Comparison of ENCODE assay signal across 22 mouse cellular contexts in the genomic region with DNA sequence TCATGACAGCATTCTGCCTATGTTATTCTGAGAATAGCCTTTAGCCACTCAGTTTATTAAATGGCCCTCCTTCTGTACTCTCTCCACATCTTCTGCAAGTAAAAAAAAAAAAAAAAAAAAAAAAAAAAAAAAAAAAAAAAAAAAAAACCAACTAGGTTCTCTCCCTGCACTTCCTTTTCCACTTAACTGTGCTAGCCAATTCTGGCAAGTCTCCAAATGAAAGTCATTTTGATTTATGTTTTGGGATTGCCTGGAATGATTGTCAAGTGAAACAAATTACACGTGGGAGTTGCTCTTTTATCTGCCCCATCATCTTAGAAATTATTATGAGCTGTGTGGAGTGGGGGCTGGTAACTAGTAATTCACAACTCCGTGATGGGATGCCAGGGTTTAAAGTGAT.
A peak's percentile ranks its signal among the peaks of the same experiment; 100 is the strongest.
DNase-seq lines count a peak whose midpoint lies in the region; ATAC-seq and TF ChIP-seq lines count a peak whose summit lies in the region.
"Had no signal": no experiment of that assay in that cellular context is flagged by ENCODE, and none has a peak within 500 bp of the region (broad histone marks: within the 10 kb centered on the region; RNA-seq: fewer than 3 reads in every experiment).

No protein-coding gene starts in this region.

- H3K27ac ChIP-seq in limb, embryonic 14.5 days (replicated peaks; ENCODE audit: low read depth, low read length), result no peak overlapping the region
- H3K27ac ChIP-seq in limb, embryonic 10.5 days, result no peak overlapping the region
- no peak overlapping the region for H3K27ac ChIP-seq in MEL (ENCODE audit: control insufficient read depth, low read depth, low read length)
- H3K27ac ChIP-seq: embryonic facial prominence, embryonic 15.5 days; hindbrain, embryonic 12.5 days; intestine, embryonic 15.5 days had no signal

- no peak overlapping the region for H3K4me3 ChIP-seq in limb, embryonic 14.5 days (replicated peaks; ENCODE audit: low read length)
- H3K4me3 ChIP-seq in limb, embryonic 10.5 days, result no peak overlapping the region
- H3K4me3 ChIP-seq in MEL (ENCODE audit: control insufficient read depth in 1 of 2, insufficient read depth in 1 of 2, low read depth in 2 of 2, low read length in 2 of 2), result no peak overlapping the region
- H3K4me3 ChIP-seq: embryonic facial prominence, embryonic 15.5 days; erythroblast, embryonic 14.5 days; heart, embryonic 12.5 days; hindbrain, embryonic 12.5 days; intestine, embryonic 15.5 days had no signal

- ATAC-seq in limb, embryonic 14.5 days (ENCODE audit: low FRiP score, low read depth), result no peak
- ATAC-seq: forebrain, embryonic 16.5 days; intestine, embryonic 15.5 days; Patski had no signal

- TF ChIP-seq RAD21 in MEL (IDR thresholded peaks at IDR 0.05; ENCODE audit: low read depth, low read length), result no peak

- no peaks in the 10 kb centered on the region for H3K4me1 ChIP-seq in limb, embryonic 14.5 days (ENCODE audit: control insufficient read depth, insufficient read depth, low read length)
- H3K4me1 ChIP-seq in limb, embryonic 10.5 days, result no peaks in the 10 kb centered on the region
- H3K4me1 ChIP-seq in MEL (ENCODE audit: control insufficient read depth in 1 of 2, insufficient read depth in 2 of 2, low read length in 2 of 2), result no peaks in the 10 kb centered on the region
- H3K4me1 ChIP-seq: embryonic facial prominence, embryonic 15.5 days; heart, embryonic 12.5 days; hindbrain, embryonic 12.5 days; intestine, embryonic 15.5 days had no signal

- no peak for TF ChIP-seq CTCF in MEL (IDR thresholded peaks at IDR 0.05 in 2 of 3, conservative IDR thresholded peaks at IDR 0.05 in 1 of 3; ENCODE audit: control insufficient read depth in 1 of 3, insufficient read depth in 1 of 3, low read depth in 2 of 3, low read length in 3 of 3, poor library complexity in 1 of 3, severe bottlenecking in 1 of 3)

- H3K36me3 ChIP-seq in limb, embryonic 14.5 days (ENCODE audit: control insufficient read depth, insufficient read depth, low read length), result no peaks in the 10 kb centered on the region
- no peaks in the 10 kb centered on the region for H3K36me3 ChIP-seq in limb, embryonic 10.5 days
- no peaks in the 10 kb centered on the region for H3K36me3 ChIP-seq in MEL (ENCODE audit: control insufficient read depth in 1 of 2, insufficient read depth in 2 of 2, low read length in 2 of 2)
- H3K36me3 ChIP-seq: embryonic facial prominence, embryonic 15.5 days; heart, embryonic 12.5 days; hindbrain, embryonic 12.5 days; intestine, embryonic 15.5 days had no signal

- no peaks in the 10 kb centered on the region for H3K9me3 ChIP-seq in limb, embryonic 14.5 days (ENCODE audit: control insufficient read depth, low read length)
- H3K9me3 ChIP-seq in limb, embryonic 10.5 days (replicated peaks), result no peaks in the 10 kb centered on the region
- no peaks in the 10 kb centered on the region for H3K9me3 ChIP-seq in MEL (replicated peaks; ENCODE audit: insufficient read depth, low read length)
- H3K9me3 ChIP-seq: embryonic facial prominence, embryonic 15.5 days; heart, embryonic 12.5 days; hindbrain, embryonic 12.5 days; intestine, embryonic 15.5 days had no signal

- no peak for TF ChIP-seq EP300 in MEL (IDR thresholded peaks at IDR 0.05; ENCODE audit: low read depth in 1 of 2, low read length in 2 of 2)

- H3K4me2 ChIP-seq in limb, embryonic 14.5 days (replicated peaks; ENCODE audit: low read depth, low read length, severe bottlenecking), result no peak overlapping the region
- H3K4me2 ChIP-seq: embryonic facial prominence, embryonic 15.5 days; heart, embryonic 12.5 days; hindbrain, embryonic 12.5 days; intestine, embryonic 15.5 days had no signal

- 24% methylated on average over 2 of the region's 2 CpGs for WGBS in limb, embryonic 14.5 days
- 42% methylated on average over 2 of the region's 2 CpGs for WGBS in limb, embryonic 10.5 days

- DNase-seq in embryo, embryonic 11.5 days (ENCODE audit: low read depth, low spot score), result peak; percentile 4
- DNase-seq in embryo, embryonic 10.5 days (ENCODE audit: low spot score), result no peak
- DNase-seq in limb, embryonic 14.5 days (ENCODE audit: low spot score), result peak; percentile 10
- no peak for DNase-seq in limb, embryonic 10.5 days (ENCODE audit: low spot score)
- DNase-seq in MEL (ENCODE audit: low read depth, low spot score), result peak; percentile 21
- peak; percentile 3 for DNase-seq in forelimb bud, embryonic 11.5 days (ENCODE audit: low read depth, low spot score)
- no peak for DNase-seq in c-Kit-positive CD71-positive TER-119-positive erythroid progenitor cells, embryonic 14.5 days (ENCODE audit: low spot score)
- no peak for DNase-seq in T-cell, adult 2 months (ENCODE audit: low spot score)
- DNase-seq: adrenal gland, adult 8-10 months; adrenal gland, postnatal 36 days; cerebellum, adult 18-20 months; cerebellum, adult 9-11 months; cerebellum, postnatal 36 days; gastrocnemius, postnatal 14 days; kidney, adult 18-20 months had no signal

- no peak for TF ChIP-seq POLR2A in limb, embryonic 14.5 days (IDR thresholded peaks at IDR 0.05; ENCODE audit: borderline replicate concordance, extremely low read depth, insufficient read depth, insufficient read length)
- no peak for TF ChIP-seq POLR2A in MEL (IDR thresholded peaks at IDR 0.05; ENCODE audit: control insufficient read depth in 1 of 2, insufficient read depth in 1 of 2, low read depth in 1 of 2, low read length in 2 of 2, poor library complexity in 1 of 2)

- H3K27me3 ChIP-seq in limb, embryonic 14.5 days (ENCODE audit: control insufficient read depth, insufficient read depth, low read length), result no peaks in the 10 kb centered on the region
- no peaks in the 10 kb centered on the region for H3K27me3 ChIP-seq in limb, embryonic 10.5 days (ENCODE audit: low read depth, poor library complexity, severe bottlenecking)
- no peaks in the 10 kb centered on the region for H3K27me3 ChIP-seq in MEL (ENCODE audit: control insufficient read depth in 1 of 2, insufficient read depth in 2 of 2, low read length in 2 of 2)
- H3K27me3 ChIP-seq: embryonic facial prominence, embryonic 15.5 days; heart, embryonic 12.5 days; hindbrain, embryonic 12.5 days; intestine, embryonic 15.5 days had no signal

- H3K79me2 ChIP-seq in MEL (ENCODE audit: control insufficient read depth, insufficient read depth, low read length, poor library complexity), result no peaks in the 10 kb centered on the region

- no peak overlapping the region for H3K9ac ChIP-seq in limb, embryonic 14.5 days (ENCODE audit: low read depth, low read length, severe bottlenecking)
- no peak overlapping the region for H3K9ac ChIP-seq in MEL (ENCODE audit: control insufficient read depth, low read depth, low read length, poor library complexity, severe bottlenecking)
- H3K9ac ChIP-seq: embryonic facial prominence, embryonic 15.5 days; heart, embryonic 12.5 days; hindbrain, embryonic 12.5 days; intestine, embryonic 15.5 days had no signal

TF ChIP-seq in MEL, 35 proteins besides CTCF, POLR2A, EP300 and RAD21:
- TF ChIP-seq HCFC1 (IDR thresholded peaks at IDR 0.05; ENCODE audit: low read depth, low read length), result no peak
- TF ChIP-seq GABPA (IDR thresholded peaks at IDR 0.05; ENCODE audit: low read depth, low read length), result no peak
- no peak for TF ChIP-seq MAFK (IDR thresholded peaks at IDR 0.05; ENCODE audit: borderline replicate concordance, low read depth, low read length)
- TF ChIP-seq ZNF384 (IDR thresholded peaks at IDR 0.05; ENCODE audit: low read depth, low read length), result peak; percentile 95
- TF ChIP-seq KAT2A (conservative IDR thresholded peaks at IDR 0.05; ENCODE audit: low read depth, low read length), result no peak
- TF ChIP-seq USF2 (IDR thresholded peaks at IDR 0.05; ENCODE audit: borderline replicate concordance in 1 of 2, insufficient read depth in 1 of 2, low read depth in 1 of 2, low read length in 2 of 2), result no peak

Comparison
In these comparisons a context has a peak if more than half of its experiments do, and no peak if none do; other contexts are left out.
1. DNase-seq: peak in embryo, embryonic 11.5 days (single experiment), limb, embryonic 14.5 days (single experiment), MEL (single experiment) and forelimb bud, embryonic 11.5 days (single experiment); none in embryo, embryonic 10.5 days (single experiment), limb, embryonic 10.5 days (single experiment), c-Kit-positive CD71-positive TER-119-positive erythroid progenitor cells, embryonic 14.5 days (single experiment) and T-cell, adult 2 months (single experiment).